Mouse (Mus musculus): ENCODE results near the gene Gm17387. TPM values are rescaled to one million over a fixed set of nuclear protein-coding genes. Genes with fewer than 3 reads are reported as not detected.

The Gm17387 gene
- polyA plus RNA-seq, 1 experiment from 2014 or later, result not detected

GRCm38 (mm10) chr7:141041661-141042060, 12.7 kb downstream of the Gm17387 start:
- H3K4me2 ChIP-seq (replicated peaks; ENCODE audit: low read depth, low read length), result no peak overlapping the region
- peak overlapping the region; percentile 89 for H3K27ac ChIP-seq (ENCODE audit: low read length)
- peak; percentile 64; the same call in 1 of the 2 replicates for TF ChIP-seq EP300 (IDR thresholded peaks at IDR 0.05)
- no peak for TF ChIP-seq CTCF (IDR thresholded peaks at IDR 0.05)
- no peak overlapping the region for H3K4me3 ChIP-seq (ENCODE audit: low read depth, low read length)
- no peaks in the 10 kb centered on the region for H3K9me3 ChIP-seq (ENCODE audit: low read length)
- H3K4me1 ChIP-seq (ENCODE audit: insufficient read depth, low read depth, low read length), result no peaks in the 10 kb centered on the region
- peak; percentile 95 for ATAC-seq
- no peak overlapping the region for H3K9ac ChIP-seq (replicated peaks; ENCODE audit: low read depth)
- H3K36me3 ChIP-seq (ENCODE audit: insufficient read depth, low read length), result no peaks in the 10 kb centered on the region
- H3K27me3 ChIP-seq (replicated peaks; ENCODE audit: insufficient read depth, low read length), result no peaks in the 10 kb centered on the region
- 4% methylated on average over 5 of the region's 5 CpGs for WGBS
- DNase-seq (ENCODE audit: low spot score), result peak; percentile 94

GRCm38 (mm10) chr7:141042539-141042938, 13.6 kb downstream of the Gm17387 start:
- ATAC-seq (no peak), DNase-seq (ENCODE audit: low spot score) (no peak)
- H3K4me3 ChIP-seq (ENCODE audit: low read depth, low read length), result no peak overlapping the region
- H3K9me3 ChIP-seq (ENCODE audit: low read length), result no peaks in the 10 kb centered on the region
- no peaks in the 10 kb centered on the region; the same call in 1 of the 2 replicates for H3K4me1 ChIP-seq (ENCODE audit: insufficient read depth, low read depth, low read length)
- WGBS, result 57% methylated on average over 4 of the region's 4 CpGs
- TF ChIP-seq CTCF (IDR thresholded peaks at IDR 0.05), result no peak
- TF ChIP-seq EP300 (IDR thresholded peaks at IDR 0.05), result no peak
- H3K36me3 ChIP-seq (ENCODE audit: insufficient read depth, low read length), result no peaks in the 10 kb centered on the region
- H3K4me2 ChIP-seq (replicated peaks; ENCODE audit: low read depth, low read length), result no peak overlapping the region
- no peaks in the 10 kb centered on the region for H3K27me3 ChIP-seq (replicated peaks; ENCODE audit: insufficient read depth, low read length)
- H3K9ac ChIP-seq (replicated peaks; ENCODE audit: low read depth), result no peak overlapping the region
- H3K27ac ChIP-seq (ENCODE audit: low read length), result no peak overlapping the region

- 56% methylated on average over 6 of the region's 6 CpGs for WGBS
- peak overlapping the region; percentile 68; the same call in 1 of the 2 replicates for H3K4me2 ChIP-seq (replicated peaks; ENCODE audit: low read depth, low read length)
- H3K4me3 ChIP-seq (ENCODE audit: low read depth, low read length), result no peak overlapping the region
- no peaks in the 10 kb centered on the region for H3K27me3 ChIP-seq (replicated peaks; ENCODE audit: insufficient read depth, low read length)
- peak overlapping the region; percentile 93 for H3K27ac ChIP-seq (ENCODE audit: low read length)
- H3K4me1 ChIP-seq (ENCODE audit: insufficient read depth, low read depth, low read length), result peaks cover 3% of the 10 kb centered on the region; the same call in 1 of the 2 replicates
- ATAC-seq (peak; percentile 22), DNase-seq (ENCODE audit: low spot score) (peak; percentile 68)
- H3K9me3 ChIP-seq (ENCODE audit: low read length), result no peaks in the 10 kb centered on the region
- TF ChIP-seq CTCF (IDR thresholded peaks at IDR 0.05) (peak; percentile 25), EP300 (IDR thresholded peaks at IDR 0.05) (peak; percentile 55; the same call in 1 of the 2 replicates)
- no peak overlapping the region for H3K9ac ChIP-seq (replicated peaks; ENCODE audit: low read depth)
- H3K36me3 ChIP-seq (ENCODE audit: insufficient read depth, low read length), result no peaks in the 10 kb centered on the region
Observed at GRCm38 (mm10) chr7:141046931-141047580, 18.1 kb downstream of the Gm17387 start.

- WGBS, result 7% methylated on average over 14 of the region's 19 CpGs
- ATAC-seq, result peak; percentile 93
- no peak overlapping the region for H3K9ac ChIP-seq (replicated peaks; ENCODE audit: low read depth)
Observed at GRCm38 (mm10) chr7:141047581-141048225, 18.8 kb downstream of the Gm17387 start.

GRCm38 (mm10) chr7:141048226-141049218, 19.6 kb downstream of the Gm17387 start:
- Histone ChIP-seq H3K27me3 (replicated peaks; ENCODE audit: insufficient read depth, low read length) (no peaks in the 10 kb centered on the region), H3K4me3 (ENCODE audit: low read depth, low read length) (peak overlapping the region; percentile 23), H3K36me3 (ENCODE audit: insufficient read depth, low read length) (no peaks in the 10 kb centered on the region), H3K9me3 (ENCODE audit: low read length) (no peaks in the 10 kb centered on the region), H3K4me1 (ENCODE audit: insufficient read depth, low read depth, low read length) (peaks cover 3% of the 10 kb centered on the region; the same call in 1 of the 2 replicates), H3K4me2 (replicated peaks; ENCODE audit: low read depth, low read length) (peak overlapping the region; percentile 68), H3K9ac (replicated peaks; ENCODE audit: low read depth) (no peak overlapping the region), H3K27ac (ENCODE audit: low read length) (peak overlapping the region; percentile 96)
- peak; percentile 93 for TF ChIP-seq CTCF (IDR thresholded peaks at IDR 0.05)
- peak; percentile 39 for TF ChIP-seq EP300 (IDR thresholded peaks at IDR 0.05)
- WGBS, result 6% methylated on average over 21 of the region's 21 CpGs
- DNase-seq (ENCODE audit: low spot score), result peak; percentile 98
- ATAC-seq, result peak; percentile 88

More at GRCm38 (mm10) chr7:141047581-141048225, 18.8 kb downstream of the Gm17387 start:
- peak; percentile 97 for DNase-seq (ENCODE audit: low spot score)
- peaks cover 3% of the 10 kb centered on the region; the same call in 1 of the 2 replicates for H3K4me1 ChIP-seq (ENCODE audit: insufficient read depth, low read depth, low read length)
- TF ChIP-seq EP300 (IDR thresholded peaks at IDR 0.05) (peak; percentile 58), CTCF (IDR thresholded peaks at IDR 0.05) (no peak)
- no peaks in the 10 kb centered on the region for H3K9me3 ChIP-seq (ENCODE audit: low read length)
- H3K36me3 ChIP-seq (ENCODE audit: insufficient read depth, low read length), result no peaks in the 10 kb centered on the region
- peak overlapping the region; percentile 96 for H3K27ac ChIP-seq (ENCODE audit: low read length)
- H3K27me3 ChIP-seq (replicated peaks; ENCODE audit: insufficient read depth, low read length), result no peaks in the 10 kb centered on the region
- H3K4me3 ChIP-seq (ENCODE audit: low read depth, low read length), result peak overlapping the region; percentile 23
- peak overlapping the region; percentile 68 for H3K4me2 ChIP-seq (replicated peaks; ENCODE audit: low read depth, low read length)
